Mouse (Mus musculus) heart, embryonic 11.5 days (tissue): ENCODE measurements around the gene Ccdc71l. TPM values are rescaled to one million over a fixed set of nuclear protein-coding genes. Genes with fewer than 3 reads are reported as not detected.

ENCODE experiments used
- ATAC-seq: fragments of 200-750 bp; cut with Nextera tagmentation; replicated peaks from 2 replicates; pipeline ENCODE4 v1.8.0; 2017; ENCODE audit warnings: moderate library complexity; ENCODE audit not compliant: insufficient number of reproducible peaks, low FRiP score, low TSS enrichment
- H3K27ac ChIP-seq: fragments of 300-500 bp; sonication (generic); 2 replicates; pipeline ENCODE4 v1.5.1; 2014; ENCODE audit warnings: mild to moderate bottlenecking, low read depth, low read length
- H3K27me3 ChIP-seq: fragments of 300-500 bp; sonication (generic); 2 replicates; pipeline ENCODE4 v1.6.1; 2014; ENCODE audit warnings: mild to moderate bottlenecking, low read length, mixed read lengths; ENCODE audit not compliant: control insufficient read depth, insufficient read depth
- H3K36me3 ChIP-seq: fragments of 300-500 bp; sonication (generic); 2 replicates; pipeline ENCODE4 v1.6.1; 2014; ENCODE audit warnings: mild to moderate bottlenecking, low read length, moderate library complexity, mixed read lengths; ENCODE audit not compliant: control insufficient read depth, insufficient read depth
- H3K4me1 ChIP-seq: fragments of 300-500 bp; sonication (generic); 2 replicates; pipeline ENCODE4 v1.6.1; 2014; ENCODE audit warnings: low read length; ENCODE audit not compliant: control insufficient read depth, insufficient read depth
- H3K4me2 ChIP-seq: fragments of 300-500 bp; sonication (generic); 2 replicates; pipeline ENCODE4 v1.6.1; 2014; ENCODE audit warnings: mild to moderate bottlenecking, moderate library complexity
- H3K4me3 ChIP-seq: fragments of 300-500 bp; sonication (generic); 2 replicates; pipeline ENCODE4 v1.5.1; 2014; ENCODE audit warnings: low read depth, low read length
- H3K9ac ChIP-seq: fragments of 300-500 bp; sonication (generic); 2 replicates; pipeline ENCODE4 v1.6.1; 2014; ENCODE audit warnings: mild to moderate bottlenecking, low read depth, low read length, moderate library complexity
- H3K9me3 ChIP-seq: fragments of 300-500 bp; sonication (generic); replicated peaks from 2 replicates; pipeline ENCODE4 v1.6.1; 2016; ENCODE audit warnings: low read length; ENCODE audit not compliant: control insufficient read depth
- WGBS: fragments of 180-500 bp; shearing (Covaris S2); extraction: QIAGEN DNeasy Blood & Tissue Kit; methylation state at CpG from one replicate; pipeline ENCODE4 v1.1.7; 2014; ENCODE audit not compliant: insufficient replicate concordance; 5-methylcytosine and 5-hydroxymethylcytosine counted together
- polyA plus RNA-seq: library from polyadenylated mRNA; unstranded; fragments of >200 nt; fragmentation: Nextera tagmentation; extraction: Ambion mirVana; gene quantifications from 2 replicates; pipeline ENCODE4 v1.2.1, GENCODE M21; 2014

Ccdc71l gene
- polyA plus RNA-seq, 1 experiment from 2014 or later: 3.9 TPM

GRCm38 (mm10) chr12:32381011-32381410, 2.5 kb downstream of the Ccdc71l start:
- Histone ChIP-seq H3K4me1 (peaks cover 6% of the 10 kb centered on the region), H3K27me3 (no peaks in the 10 kb centered on the region), H3K9me3 (no peaks in the 10 kb centered on the region), H3K4me2 (peak overlapping the region; percentile 67), H3K36me3 (no peaks in the 10 kb centered on the region), H3K4me3 (peak overlapping the region; percentile 84), H3K27ac (no peak overlapping the region), H3K9ac (no peak overlapping the region)
- no peak for ATAC-seq
- 72% methylated on average over 2 of the region's 2 CpGs for WGBS

GRCm38 (mm10) chr12:32419537-32419936, 41.0 kb downstream of the Ccdc71l start:
- no peak overlapping the region for H3K4me3 ChIP-seq
- ATAC-seq: no peak

GRCm38 (mm10) chr12:32427832-32428231, 49.3 kb downstream of the Ccdc71l start:
- H3K9ac ChIP-seq: no peak overlapping the region
- no peak for ATAC-seq

More at GRCm38 (mm10) chr12:32419537-32419936, 41.0 kb downstream of the Ccdc71l start:
- Histone ChIP-seq H3K9me3 (0 out of 2 replicates have a peak, but pooled peaks cover 2% of the 10 kb centered on the region), H3K27ac (no peak overlapping the region), H3K4me2 (no peak overlapping the region), H3K4me1 (no peaks in the 10 kb centered on the region), H3K27me3 (no peaks in the 10 kb centered on the region), H3K36me3 (no peaks in the 10 kb centered on the region), H3K9ac (no peak overlapping the region)
- 76% methylated on average over 1 of the region's 1 CpGs for WGBS

GRCm38 (mm10) chr12:32431004-32431403, 52.5 kb downstream of the Ccdc71l start:
- no peak for ATAC-seq
- Histone ChIP-seq H3K4me2 (no peak overlapping the region), H3K36me3 (no peaks in the 10 kb centered on the region), H3K9me3 (no peaks in the 10 kb centered on the region), H3K9ac (no peak overlapping the region), H3K27ac (no peak overlapping the region), H3K4me3 (no peak overlapping the region), H3K27me3 (no peaks in the 10 kb centered on the region), H3K4me1 (no peaks in the 10 kb centered on the region)
- WGBS: 66% methylated on average over 1 of the region's 1 CpGs

More at GRCm38 (mm10) chr12:32427832-32428231, 49.3 kb downstream of the Ccdc71l start:
- H3K27me3 ChIP-seq: no peaks in the 10 kb centered on the region
- H3K4me3 ChIP-seq: no peak overlapping the region
- no peaks in the 10 kb centered on the region for H3K4me1 ChIP-seq
- H3K27ac ChIP-seq: no peak overlapping the region
- H3K9me3 ChIP-seq: 0 out of 2 replicates have a peak, but pooled peaks cover 2% of the 10 kb centered on the region
- no peak overlapping the region for H3K4me2 ChIP-seq
- no peaks in the 10 kb centered on the region for H3K36me3 ChIP-seq

Other genes with a start within 250 kb of the Ccdc71l start
- gene Pik3cg, start 170.0 kb upstream of the Ccdc71l start, polyA plus RNA-seq: 1.1 and 1.5 TPM in 2 replicates